Mouse (Mus musculus) ovary, adult 18-20 months (tissue): Measurements from ENCODE around the gene Brinp2.

Experiments
- DNase-seq: peaks from one replicate; pipeline ENCODE4 v3.0.0; 2022; ENCODE audit warnings: low spot score, mixed read lengths

Gene Brinp2

DNA sequence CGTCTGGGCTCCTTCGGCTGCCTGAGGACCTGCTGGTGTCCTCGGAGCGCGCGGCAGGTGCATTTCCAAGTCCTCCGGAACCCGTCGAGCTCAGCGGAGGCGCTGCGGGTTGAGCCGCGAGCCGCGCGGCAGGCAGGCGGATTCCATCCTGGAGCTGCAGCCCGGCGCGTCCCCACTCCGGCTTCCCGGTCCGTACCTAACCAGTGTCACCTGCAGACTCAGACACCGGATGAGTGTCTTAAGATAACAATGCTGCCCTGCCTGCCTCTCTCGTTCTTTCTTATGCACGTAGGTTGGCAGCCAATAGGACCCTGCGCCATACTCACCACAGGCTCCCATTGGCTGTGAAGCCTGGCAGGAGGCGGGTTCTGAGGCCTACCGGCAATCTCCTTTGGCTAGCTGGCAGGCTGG, at the start of gene Brinp2:
Gene Brinp2, minus strand, starts transcription at position 276 of the 411 bp plus-strand sequence.
- peak; percentile 73 for DNase-seq

DNA sequence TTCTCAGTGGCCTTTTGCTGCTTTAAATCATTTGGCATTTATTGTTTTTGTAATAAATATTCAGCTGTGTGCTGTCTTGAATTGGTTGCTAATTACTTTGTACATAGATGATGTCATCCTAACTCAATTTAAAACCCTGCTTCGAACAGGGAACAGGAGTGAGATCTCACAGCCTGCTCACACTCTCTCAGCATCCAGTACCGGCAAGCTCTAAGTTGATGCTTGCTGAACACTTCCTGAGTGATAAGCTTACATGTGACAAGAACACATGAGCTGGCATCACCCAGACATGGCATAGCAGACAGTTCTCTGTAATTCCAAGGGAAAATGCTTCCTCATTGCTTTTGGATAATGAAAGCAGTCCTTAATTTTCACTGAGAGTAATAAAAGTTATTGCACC, 44.8 kb upstream of the Brinp2 start:
- no peak for DNase-seq

DNA sequence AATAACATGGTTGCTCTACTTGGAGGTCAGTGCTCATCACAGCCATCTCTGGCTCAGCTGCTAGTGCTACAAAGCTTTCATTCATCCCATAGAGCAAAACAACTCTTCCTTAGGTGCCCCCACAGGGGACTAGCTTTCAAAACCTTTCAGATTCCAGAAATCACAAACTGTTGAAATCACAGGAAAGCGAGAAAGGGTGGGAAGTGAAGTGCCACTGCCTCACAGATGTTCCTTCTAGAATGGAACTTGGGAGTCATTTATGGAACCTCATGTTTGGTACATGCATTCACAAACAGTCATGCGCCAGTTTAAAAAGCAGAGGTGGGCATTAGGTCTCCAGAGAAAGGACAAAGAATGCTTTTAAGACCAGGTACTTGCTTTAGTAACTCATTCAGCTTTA, 40.9 kb upstream of the Brinp2 start:
- DNase-seq: no peak

DNA sequence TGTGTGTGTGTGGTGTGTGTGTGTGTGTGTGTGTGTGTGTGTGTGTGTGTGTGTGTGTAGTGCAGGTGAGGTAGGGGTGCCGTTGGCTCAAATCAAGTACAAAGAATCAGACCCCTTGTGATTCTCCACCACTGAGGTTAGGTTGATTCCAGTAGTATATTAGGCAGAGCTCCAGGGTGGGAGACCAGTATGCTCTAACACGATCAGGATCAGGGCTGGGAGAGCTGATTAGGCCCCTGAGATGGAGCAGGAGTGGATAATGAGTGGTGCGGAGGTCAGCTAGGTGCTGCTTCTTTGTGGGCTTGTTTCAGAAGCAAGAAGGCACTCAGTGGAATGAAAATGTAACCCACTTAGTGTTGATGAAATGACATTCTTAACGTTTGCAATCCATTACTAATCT, 34.6 kb upstream of the Brinp2 start:
- no peak for DNase-seq

DNA sequence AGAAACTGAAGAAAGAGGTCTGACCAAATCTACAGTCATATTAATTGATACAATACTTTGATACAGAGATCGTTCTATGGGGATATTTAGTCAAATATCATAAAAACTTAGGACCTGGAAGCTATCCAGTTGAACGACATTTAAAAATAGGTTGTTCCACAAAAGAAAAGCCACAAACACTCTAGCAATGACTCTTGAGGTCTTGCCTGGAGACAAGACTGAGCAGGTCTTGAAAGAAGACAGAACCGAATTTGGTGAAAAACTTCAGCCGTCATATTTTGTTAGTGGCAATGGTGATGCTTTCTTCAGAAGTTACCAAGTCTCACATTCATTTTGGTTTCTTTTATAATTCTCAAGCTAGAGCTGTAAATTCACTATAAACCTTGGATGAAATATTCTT, 32.9 kb upstream of the Brinp2 start:
- no peak for DNase-seq

DNA sequence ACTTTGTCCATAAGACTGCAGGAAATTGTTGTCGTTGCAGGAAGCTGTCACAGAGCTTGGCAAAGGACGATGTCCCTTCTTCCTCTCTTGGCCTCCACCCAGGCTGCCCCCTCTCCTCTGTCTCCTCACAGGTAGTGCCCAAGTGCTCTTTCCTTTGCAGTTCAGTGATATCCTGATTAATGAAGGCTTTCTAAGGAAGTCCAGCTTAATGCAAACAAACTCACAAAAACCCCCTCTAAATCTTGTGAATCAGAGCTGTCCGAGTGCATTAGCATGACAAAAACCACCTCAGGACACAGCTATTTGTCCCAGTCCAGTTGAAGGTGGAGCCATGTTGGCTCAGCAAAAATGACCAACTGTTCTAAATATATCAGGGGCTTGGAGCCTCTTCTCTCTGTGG, 30.7 kb upstream of the Brinp2 start:
- DNase-seq: no peak

DNA sequence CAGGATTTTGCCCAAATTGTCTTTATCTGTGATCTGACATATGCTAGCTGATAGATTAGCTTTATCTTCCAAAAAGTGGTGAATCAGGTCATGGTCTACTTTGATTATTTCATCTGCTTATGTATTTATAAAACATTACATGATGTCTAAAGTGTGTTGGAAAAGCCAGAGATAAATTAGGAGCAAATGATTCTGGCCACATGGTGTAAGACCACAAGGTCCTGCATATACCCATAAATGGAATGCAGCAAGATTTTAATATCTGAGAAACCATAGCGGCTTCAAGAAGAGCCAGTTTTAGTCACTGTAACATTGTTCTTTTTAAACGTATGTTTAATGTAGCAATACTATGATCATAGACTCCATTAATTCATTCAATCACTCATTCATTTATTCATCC, 29.2 kb upstream of the Brinp2 start:
- DNase-seq: no peak

DNA sequence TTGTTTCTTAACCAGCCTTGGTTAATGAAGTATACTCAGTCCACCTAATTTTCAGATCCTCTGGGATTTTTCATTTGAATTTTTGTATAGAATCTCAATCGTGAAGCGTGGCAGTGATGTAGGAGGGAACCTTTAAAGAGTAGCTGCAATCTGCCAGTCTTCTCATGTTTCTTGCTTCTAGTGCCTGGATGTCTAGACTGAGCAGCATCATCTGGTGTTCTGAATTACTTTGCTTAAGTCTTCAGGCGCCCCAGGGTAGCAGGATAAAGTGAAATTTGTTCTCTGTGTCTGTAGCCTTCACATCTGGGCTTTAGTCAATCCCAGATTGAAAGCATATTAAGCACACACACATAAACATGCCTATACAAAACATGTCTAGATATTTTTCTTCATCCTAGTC, 27.1 kb upstream of the Brinp2 start:
- DNase-seq: no peak

DNA sequence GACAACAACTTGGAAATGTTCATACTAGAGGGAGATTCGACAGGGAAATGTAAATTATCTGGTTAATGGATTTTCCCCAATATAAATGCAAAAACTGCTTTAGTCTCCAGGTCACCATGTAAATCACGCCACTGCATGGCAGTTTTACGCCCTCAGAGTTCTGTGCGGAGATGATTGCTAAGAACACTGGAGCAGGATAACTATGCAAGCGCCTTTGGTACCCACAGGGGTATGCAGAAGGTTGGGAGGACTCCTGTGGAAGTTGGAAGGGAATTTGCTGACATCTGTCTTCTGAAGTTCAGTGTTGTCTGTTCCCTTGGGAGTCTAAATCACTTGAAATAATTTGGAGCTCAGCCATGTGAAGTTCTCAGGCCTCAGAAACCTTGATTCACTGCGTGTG, 26.2 kb upstream of the Brinp2 start:
- no peak for DNase-seq

DNA sequence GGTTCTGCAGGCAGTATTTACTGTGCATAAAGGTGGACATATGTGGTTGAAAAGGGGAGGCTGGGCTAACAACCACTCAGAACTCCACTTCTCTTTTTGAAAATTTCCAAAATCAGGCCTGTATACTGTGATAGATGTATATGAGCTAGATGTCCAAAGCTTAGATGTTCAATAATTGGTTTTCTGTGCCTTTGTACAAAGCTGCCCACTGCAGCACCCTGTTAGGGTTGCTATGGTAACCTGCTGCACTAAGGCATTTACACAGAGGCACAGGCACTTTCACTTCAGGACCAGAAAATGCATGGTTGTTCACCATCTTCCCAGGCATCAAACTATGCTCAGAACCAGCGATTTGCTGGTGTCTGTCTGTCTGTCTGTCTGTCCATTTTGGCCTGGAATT, 8.3 kb upstream of the Brinp2 start:
- DNase-seq: no peak

DNA sequence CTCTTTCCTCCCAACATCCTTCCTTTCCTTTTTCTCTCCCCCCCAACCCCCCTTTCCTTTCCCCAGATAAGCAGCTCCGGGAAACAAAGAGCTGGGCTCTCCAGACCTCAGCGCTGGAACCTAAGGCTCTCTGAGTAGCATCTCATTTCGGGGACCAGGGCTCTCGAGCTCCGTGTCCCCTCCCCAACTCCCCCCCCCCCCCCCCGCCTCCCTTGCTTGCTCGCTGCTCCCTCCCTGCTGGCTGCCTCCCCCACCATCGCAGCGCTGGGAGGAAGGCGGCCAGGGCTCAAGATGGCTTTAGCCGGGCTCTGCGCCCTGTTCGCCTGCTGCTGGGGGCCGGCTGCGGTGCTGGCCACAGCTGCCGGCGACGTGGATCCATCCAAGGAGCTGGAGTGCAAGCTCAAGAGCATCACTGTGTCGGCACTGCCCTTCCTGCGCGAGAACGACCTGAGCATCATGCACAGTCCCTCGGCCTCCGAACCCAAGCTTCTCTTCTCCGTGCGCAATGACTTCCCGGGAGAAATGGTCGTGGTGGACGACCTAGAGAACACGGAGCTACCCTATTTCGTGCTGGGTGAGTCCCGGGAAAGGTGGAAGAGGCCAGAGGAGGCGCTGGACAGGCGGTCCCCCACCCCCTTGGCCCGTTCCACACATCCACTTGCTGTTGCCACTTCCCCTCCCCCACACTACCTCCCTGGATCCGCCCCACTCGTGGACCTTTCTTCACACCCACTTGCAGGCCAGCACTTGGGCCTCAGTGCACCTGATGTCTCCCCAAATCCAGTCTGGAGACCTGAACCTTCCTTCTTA, 6.4 kb upstream of the Brinp2 start:
- no peak for DNase-seq

DNA sequence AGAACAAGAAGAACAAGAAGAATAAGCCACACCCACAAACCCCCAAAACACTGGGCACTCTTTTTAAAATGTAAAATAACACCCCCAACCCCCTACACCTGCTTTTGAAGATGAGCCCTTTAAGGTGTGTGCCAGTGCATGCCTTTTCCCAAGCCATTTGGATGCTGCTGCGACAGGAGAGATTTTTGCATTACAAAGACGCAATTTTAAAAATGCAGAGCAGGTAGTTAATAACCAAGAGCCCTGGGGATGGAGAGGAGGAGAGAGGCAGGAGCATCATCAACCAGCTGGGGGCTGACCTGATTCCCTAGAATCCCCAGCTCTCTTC, 5.8 kb upstream of the Brinp2 start, which contains the start of gene Astn1:
Gene Astn1, plus strand, starts transcription at position 310 of the 328 bp plus-strand sequence.
- DNase-seq: no peak

DNA sequence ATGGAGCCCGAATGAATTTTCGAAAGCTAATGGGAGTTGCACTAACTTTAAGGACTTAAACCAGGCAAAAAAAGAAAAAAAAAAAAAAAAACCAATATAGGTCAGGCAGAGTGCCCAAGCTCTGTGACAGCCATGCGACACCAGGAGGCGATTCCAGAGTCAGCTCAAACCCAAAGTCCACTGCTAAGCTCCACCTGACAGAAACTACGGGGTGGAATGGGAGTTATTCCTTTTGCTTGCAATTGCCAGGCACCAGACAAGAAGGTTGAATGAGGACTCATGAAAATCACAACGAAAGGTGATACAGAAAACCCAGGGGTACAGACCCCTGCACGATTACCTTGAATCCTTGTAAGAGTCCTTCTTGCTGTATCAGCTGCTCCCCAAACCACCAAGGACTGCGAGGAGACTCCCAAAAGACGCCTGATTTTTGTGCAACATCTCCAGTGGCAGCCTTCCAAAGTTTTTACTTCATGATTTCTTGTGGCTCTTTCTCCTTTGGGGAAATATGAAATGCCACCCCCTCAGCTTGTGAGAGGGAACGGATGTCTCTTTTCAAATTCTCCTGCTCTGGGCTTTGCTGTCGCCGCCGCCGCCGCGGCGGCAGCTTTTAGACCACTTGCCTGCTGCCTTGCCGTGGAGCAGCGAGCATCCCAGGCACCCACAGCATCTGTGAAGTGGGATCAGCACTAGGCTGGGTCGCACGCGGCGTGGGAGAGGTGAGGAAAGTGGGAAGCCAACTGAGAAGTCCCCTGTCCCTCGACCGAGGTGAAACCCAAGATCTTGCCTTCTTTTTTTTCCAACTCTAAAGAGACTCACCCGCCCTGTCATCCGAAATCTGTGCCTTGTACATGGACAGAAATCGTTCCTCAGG, 712 bp downstream of the Brinp2 start:
- no peak for DNase-seq

DNA sequence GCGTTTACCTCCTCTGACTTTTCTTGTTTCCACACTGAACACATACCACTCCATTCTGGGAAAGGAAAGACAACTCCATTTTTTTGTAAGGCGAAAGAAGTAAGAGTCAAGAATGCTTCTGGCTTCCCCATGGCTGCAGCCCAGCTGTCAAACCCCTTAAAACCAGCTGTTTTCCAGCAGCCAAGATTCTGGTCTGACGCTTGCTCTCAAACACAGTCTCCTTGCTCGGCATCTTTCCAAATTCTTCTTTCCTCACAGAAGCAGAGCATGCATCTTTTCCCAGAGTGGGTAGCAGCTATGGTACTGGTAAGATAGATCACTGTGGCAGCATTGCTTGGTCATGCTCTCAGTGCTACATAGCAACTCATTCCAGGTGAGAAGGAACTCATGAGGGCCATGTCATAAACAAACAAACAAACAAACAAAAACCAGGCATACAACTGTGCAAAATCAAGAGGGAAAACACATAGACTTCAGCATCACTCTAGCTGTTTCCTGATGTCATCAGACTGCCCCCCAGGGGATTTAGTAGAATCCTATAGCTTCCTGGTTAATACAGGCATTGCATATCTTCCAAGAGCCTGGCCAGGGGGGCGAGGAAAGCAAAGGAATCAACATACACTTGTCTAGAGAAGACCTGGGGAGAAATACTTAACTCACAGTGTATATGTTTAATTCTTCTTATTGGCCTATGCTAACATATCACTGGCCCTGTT, 2.3 kb downstream of the Brinp2 start:
- no peak for DNase-seq

DNA sequence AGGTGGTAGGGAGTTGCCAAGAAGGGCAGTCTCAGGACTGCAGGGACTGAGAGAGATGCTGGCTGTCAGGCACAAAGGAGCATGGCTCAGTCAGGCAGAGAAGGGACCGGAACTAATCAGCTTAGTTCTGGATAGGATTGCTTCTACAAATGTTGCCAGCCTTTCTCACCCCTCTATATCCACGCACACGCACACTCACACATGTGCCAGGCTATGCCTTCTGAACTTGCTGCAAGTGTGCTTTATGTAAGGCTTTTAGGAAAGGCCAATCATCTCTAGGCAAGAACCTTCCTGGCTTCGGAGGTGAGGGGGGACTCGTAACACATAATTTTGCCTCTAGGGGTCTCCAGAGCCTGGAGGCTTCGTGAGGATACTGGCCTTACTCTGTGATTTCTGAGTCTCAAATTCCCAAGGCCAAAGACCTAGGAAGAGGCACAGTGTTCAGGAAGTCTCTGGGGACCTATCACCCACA, 12.8 kb downstream of the Brinp2 start:
- no peak for DNase-seq

DNA sequence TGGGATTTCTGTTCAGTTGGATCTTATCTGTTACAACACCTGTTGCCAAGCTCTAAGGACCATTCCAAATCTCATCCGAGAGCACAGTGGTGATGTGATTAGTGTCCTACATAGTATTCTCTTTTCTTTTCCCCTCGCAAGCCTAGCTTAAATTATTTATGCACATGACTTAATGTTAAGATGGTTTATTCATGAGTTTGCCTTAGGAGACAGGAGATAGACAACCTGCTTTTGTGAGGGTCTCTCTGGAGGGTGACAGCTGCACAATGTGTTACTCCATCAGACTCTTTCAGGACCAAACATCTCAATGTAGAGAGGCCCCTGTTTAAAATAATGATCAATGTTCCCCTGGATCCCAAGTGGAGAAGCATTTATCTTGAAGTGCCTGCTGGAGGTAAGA, 27.3 kb downstream of the Brinp2 start:
- DNase-seq: no peak

DNA sequence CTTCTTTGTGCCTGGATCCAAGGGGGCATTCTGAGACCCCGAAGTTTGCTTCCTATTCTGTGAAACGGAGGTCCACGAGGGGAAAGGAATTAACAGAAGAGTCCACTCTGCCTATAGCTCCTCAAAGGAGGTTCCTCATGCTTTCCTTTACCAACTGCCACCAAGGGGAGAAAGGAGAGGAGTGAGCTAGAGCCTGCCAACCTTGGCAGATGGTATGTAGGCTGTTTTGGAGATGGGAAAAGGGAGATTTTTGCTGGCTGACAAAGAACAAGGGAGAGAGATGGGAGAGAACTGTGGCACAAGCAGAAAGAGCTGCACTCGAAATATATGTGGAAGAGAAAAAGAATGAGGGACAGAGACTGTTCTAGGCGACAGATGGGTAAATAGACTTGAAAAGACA, 28.0 kb downstream of the Brinp2 start:
- no peak for DNase-seq

DNA sequence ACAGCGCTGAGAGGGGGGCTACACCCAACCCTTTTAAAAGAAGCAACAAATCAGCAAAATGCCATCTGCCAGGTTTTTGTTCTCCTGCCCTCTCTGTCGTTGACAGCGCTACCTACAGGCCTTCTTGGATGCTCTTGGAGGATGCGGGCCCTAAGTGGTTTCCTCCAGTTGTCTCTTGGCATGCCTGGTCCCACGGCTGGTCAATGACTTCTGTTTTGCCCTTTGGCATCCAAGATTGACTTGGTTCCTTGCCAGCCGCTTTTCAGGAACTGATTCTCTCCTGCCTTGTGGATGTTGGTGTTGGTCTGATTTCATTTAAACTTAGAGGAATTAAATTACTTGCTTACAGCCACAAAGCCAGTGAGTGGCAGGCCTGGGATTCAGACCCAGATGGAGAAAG, 32.8 kb downstream of the Brinp2 start:
- DNase-seq: no peak

DNA sequence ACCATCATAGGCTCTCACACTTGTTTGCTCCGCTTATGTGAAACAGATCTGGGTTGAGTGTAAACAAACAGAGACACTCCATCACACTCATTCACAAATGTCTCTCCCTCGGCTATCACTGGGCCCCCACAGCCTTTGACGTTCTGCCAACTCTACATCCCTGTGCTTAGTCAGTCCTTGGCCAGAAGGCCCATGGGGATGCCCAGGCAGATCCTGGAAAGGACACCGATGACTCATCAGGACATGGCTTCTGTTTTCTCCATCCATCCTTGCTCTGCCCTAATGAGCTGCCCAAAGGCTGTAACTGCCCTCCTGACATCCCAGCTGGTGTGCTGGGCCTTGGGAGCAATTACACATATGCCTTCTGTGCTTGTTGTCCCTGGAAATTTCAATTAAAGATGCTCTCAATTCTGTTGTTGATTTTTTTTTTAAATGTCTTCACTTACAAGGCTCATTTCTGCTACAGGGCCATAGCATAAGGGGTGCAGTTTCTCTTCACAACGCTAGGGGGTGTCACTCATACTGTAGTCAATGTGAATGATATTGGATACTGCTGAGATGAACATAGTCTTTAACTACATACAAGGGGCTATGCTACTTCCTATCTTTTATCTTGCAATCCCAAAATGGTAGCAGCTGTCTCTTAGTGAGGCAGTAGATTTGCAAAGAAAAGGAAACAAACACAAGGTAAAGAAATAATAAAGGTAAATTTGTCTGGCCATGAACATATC, 45.5 kb downstream of the Brinp2 start:
- DNase-seq: no peak

DNA sequence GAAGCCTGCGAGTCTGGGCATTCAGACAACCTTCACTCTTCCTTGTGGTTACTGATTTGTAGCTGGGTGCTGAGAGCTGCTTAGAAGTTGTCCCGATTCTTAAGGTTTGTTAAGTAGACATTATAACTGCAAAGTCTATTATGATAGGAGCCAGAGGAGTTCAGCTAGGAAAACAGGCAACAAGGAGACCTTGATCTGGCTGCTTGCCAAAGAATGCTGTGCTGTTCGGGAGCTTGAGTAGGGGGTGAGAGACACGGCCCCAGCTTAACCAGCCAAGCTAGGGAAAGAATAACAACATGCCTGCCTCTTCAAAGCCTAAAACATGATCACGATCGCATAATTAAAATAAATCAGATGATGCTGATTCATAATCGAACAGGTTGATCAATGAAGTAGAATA, 59.1 kb downstream of the Brinp2 start:
- no peak for DNase-seq

DNA sequence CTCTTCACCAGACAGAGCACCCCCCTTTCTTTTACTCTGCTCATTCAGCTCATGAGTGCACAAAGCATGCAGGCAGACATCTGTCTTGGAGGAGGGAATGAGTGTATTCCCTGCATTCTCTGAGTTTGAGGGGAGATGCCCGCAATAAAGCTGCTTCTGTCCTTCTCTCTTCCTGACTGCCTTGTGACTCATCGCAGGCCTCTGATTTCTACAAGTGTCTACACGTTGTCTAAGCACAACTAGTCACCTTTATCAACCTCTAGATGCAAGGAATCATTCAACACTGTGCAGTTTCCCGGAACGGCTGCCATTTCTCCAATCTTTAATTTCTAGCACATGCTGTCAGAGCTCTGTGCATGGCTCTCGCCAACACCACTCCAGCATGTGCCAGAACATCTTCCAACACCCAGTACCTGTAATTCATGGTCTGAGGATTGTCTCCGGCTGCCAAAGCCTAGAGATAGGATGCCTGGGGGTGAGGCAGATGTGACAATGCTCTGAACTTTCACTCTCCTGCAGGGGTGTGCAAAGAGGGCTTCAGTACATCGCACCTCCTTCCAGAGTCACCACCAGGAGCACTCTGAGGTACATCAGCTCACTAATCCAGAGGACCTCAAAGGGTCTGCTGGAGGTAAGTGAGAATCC, 59.7 kb downstream of the Brinp2 start:
- no peak for DNase-seq
